Mouse (Mus musculus): ENCODE data around the gene Mgarp.
"Not testable (repeated sequence)": the region's sequence is repeated elsewhere in the genome, so short reads cannot be mapped to it uniquely, and the experiment has no call there.

The Mgarp gene

DNA sequence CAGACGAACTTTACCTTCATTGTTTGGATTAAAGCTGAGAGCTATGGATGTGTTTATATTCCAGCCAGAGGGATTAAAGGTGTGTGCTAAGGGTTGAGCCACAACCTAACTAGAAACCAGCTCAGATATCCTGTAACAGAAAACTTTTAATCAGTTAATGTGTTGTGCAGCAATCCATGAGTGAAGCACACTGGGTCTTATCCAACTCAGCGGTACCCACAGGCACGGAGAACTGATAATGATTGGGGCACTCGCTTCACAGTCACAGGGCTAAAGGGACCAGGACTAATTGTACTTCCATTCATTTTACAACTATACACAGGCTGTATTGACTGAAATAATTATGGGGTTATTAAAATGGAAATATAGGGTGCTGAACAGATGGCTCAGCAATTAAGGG, 29.6 kb downstream of the Mgarp start:
- no peak for DNase-seq (ENCODE audit: low spot score in 2 of 2)

- no peak for DNase-seq (ENCODE audit: low spot score in 2 of 2)
Observed at GRCm38 (mm10) chr3:51365517-51365882, 31.0 kb downstream of the Mgarp start.

DNA sequence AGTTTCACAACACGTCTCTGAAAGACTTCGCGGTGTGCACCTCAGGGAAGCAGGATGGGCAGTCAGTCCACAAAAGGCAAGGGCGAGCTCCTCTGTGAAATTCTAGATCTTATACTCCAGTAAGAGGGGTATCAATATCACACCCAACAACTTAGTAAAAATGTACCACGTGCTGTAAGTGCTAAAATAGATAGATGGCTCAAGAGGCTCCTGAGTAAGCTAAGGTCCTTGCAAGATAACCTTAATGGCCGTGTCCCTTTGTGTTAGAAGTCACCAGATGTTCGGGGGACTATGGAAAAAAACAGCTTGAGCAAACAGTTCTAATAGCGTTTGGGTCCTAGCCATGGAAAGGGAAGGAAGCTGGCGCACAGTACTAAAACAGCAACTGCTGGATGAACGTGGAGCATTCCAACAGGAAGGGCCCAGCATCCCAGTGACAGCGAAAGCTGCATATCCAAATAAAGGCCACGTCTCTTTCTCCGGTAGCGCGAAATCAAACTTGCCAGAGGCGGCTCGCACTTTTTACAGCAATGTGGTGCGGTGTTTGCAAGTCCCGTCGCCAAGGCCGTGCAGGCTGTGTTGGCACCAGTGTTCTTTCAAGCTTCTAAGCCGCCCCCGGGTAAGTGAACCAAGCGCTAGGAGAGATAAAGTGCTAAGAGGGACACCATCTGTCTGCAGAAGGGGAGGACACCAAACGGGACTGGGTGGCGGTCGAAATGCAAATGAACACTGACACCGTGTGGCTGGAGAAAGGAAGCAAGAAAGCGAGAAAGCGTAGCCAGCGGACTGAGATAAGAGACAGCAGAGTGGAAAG, 31.6 kb downstream of the Mgarp start:
- peak; percentile 83 to 86 for DNase-seq (ENCODE audit: low spot score in 2 of 2)

GRCm38 (mm10) chr3:51361066-51361465, 35.5 kb downstream of the Mgarp start:
- DNase-seq (ENCODE audit: low spot score in 2 of 2), result no peak

GRCm38 (mm10) chr3:51359558-51360307, 36.8 kb downstream of the Mgarp start:
- no peak for DNase-seq (ENCODE audit: low spot score in 2 of 2)

- DNase-seq (ENCODE audit: low spot score in 2 of 2), result peak; percentile 58 to 72
Observed at GRCm38 (mm10) chr3:51358660-51359557, 37.6 kb downstream of the Mgarp start.

GRCm38 (mm10) chr3:51358181-51358580, 38.4 kb downstream of the Mgarp start:
- DNase-seq (ENCODE audit: low spot score in 2 of 2), result peak; percentile 74 to 76

DNA sequence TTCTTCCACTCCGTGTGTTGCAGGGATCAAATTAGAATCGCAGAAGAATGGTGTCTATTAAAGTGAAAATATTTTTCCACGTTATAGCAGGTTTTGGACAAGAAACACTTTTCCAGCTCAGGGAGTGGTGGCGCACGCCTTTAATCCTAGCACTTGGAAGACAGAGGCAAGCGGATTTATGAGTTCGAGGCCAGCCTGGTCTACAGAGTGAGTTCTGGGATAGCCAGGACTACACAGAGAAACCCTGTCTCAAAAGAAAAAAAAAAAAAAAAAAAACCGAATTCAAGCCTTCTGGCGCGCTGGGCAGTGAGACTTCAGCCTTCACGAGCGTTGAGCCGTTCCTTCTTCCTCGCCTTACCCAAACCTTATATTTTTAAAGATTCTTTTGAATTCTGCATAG, 38.9 kb downstream of the Mgarp start:
- no peak for DNase-seq (ENCODE audit: low spot score in 2 of 2)

- no peak for DNase-seq (ENCODE audit: low spot score in 2 of 2)
Observed at GRCm38 (mm10) chr3:51357078-51357477, 39.5 kb downstream of the Mgarp start.

DNA sequence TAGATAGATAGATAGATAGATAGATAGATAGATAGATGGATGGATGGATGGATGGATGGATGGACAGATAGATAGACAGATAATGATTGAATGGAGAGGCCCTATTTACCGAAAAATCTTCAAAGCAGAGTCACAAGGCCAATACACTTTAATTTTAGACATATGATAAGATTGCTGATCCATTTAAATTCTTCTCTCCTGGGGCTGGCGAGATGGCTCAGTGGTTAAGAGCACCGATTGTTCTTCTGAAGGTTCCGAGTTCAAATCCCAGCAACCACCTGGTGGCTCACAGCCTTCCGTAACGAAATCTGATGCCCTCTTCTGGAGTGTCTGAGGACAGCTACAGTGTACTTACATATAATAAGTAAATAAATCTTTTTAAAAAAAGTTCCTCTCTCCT, 41.6 kb downstream of the Mgarp start:
- not testable (repeated sequence) for DNase-seq (ENCODE audit: low spot score in 2 of 2)

- DNase-seq (ENCODE audit: low spot score in 2 of 2), result no peak
Observed at GRCm38 (mm10) chr3:51354034-51354427, 42.5 kb downstream of the Mgarp start.

DNA sequence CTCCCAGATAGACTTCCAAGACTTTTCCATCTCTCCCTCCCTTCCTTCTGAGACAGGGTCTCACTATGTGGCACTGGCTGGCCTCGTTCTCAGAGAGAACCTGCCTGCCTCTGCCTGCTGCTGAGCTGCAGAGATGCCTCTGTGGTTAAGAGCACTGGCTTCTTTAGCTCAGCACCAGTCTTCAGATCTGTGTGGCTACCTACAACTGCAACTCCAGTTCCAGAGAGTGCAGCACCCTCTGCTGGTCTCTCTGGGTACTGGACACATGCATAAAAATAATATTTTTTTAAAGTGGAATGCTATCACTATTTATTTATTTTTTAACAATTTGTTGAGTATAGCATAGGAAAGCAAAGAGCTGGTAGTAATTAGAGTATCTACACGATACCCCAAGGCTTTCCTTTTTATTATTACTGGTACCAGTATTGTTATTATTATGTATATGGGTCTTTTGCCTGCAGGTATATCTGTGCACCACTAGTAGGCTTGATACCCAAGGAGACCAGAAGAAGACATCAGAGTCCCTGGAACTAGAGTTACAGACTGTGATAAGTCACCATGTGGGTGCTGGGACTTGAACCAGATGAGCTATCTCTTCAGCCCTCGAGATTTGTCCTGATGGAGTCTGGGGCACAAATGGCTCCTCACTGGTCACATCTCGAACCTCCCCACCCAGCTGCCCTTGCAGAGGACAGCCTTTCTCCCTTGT, 43.1 kb downstream of the Mgarp start:
- DNase-seq (ENCODE audit: low spot score in 2 of 2), result peak; percentile 49

- DNase-seq (ENCODE audit: low spot score in 2 of 2), result no peak
Observed at GRCm38 (mm10) chr3:51350806-51351205, 45.7 kb downstream of the Mgarp start.

DNA sequence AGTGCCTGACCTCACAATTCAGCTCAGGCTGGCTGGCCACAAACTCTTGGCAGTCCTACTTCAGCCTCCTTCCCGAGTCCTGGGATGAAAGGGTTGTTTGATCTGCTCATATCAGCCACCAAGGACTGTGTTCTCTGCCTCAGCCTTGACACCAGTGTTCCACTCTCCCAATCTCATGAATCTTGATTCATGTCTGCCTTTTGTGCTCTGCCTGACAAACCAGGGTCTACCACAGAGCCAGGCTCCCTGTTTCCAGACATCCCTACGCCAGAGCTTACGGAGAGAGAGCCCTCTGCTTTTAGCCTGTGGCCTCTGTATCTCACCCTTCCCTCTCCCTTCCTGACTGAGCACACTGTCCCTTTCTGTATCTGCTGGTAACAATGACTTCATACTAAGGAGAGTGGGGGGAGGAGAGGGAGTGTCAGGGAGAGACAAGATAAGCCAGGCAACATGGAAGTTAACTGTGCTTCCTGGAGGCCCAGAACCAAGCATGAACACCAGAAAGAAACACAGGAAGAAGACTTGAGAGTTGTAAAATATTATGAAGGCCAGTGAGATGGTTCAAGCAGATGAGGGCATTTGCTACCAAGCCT, 47.8 kb downstream of the Mgarp start:
- no peak for DNase-seq (ENCODE audit: low spot score in 2 of 2)

- not testable (repeated sequence) for DNase-seq (ENCODE audit: low spot score in 2 of 2)
Observed at GRCm38 (mm10) chr3:51345017-51345416, 51.5 kb downstream of the Mgarp start.

- DNase-seq (ENCODE audit: low spot score in 2 of 2), result not testable (repeated sequence)
Observed at GRCm38 (mm10) chr3:51344182-51344581, 52.4 kb downstream of the Mgarp start.

DNA sequence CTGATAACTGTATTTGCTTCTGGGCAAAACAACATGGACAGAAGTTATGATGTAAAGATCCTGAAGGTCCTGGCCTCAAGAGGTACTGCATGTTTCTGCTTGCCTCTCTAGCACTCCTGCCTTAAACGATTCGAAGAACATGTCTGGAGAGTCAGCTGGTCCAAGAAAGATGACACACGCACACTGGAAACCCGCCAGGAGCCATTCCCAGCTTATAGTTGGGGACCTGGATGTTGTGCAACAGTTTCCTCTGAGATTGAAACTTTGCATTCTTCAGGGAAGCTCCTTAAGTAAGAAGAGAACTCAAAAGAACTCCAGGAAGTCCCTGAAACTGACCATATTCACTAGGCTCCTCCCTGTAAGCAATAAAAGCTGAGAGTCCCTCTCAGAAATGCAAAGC, 53.3 kb downstream of the Mgarp start:
- no peak for DNase-seq (ENCODE audit: low spot score in 2 of 2)

DNA sequence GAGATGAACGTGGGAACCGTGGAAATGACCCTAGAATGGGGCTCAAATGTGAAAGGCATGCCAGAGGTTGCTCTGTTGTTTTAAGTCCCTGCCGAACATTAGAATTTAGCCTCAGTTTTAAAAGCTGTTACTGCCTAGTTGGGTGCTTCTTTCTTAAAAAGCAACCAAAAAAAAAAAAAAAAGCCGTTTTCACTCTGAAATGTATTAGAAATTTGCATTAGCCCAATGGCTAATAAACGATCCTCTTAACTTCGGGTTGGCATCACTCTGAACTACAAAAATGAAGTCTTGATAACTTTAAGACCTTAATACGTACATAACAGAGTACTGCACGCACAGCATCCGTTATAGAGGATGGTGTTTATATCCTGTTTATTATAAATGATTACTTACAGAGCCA, 54.4 kb downstream of the Mgarp start:
- no peak for DNase-seq (ENCODE audit: low spot score in 2 of 2)

DNA sequence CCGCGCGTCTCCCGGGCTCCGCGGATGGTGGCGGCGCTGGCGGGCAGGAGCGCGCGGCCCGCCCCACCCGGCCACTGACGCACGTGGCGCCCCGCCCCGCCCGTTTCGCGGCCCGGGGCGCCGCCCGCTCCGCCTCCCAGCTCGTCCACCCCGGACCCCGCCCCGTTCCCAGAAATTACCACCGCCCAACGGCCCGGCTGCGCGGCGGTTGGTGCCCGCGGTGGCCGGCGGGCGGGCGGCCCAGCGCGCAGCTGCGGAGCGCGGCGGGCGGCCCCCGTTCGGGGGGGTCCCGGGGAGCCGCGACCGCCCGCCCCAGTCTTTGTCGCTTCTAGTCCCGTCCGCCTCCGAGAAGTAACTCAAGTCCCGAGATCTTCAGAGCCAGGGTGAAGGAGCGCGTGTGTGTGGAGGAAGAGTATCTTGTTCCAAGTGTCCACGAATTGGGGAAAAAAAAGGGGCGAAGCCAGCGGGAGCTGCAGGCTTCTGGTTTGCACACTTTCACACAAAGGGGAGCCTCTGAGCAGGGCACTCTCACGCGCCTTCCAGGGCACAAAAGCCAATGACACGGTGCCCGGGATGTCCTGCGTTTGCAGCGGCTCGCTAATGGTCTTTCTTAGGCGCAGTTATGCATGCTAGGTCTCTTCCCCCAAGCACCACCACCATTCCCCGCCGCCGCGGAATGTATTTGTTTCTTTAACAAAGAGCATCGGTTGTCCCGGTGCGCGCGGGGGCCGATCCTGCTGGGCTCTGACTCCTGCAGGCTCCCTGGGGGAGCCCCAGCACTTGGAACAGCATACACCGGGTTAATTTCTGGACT, 55.1 kb downstream of the Mgarp start:
- peak; percentile 52 to 67 for DNase-seq (ENCODE audit: low spot score in 2 of 2)

Data from right cerebral cortex, adult 2 months (tissue).